Mouse (Mus musculus) embryonic facial prominence, embryonic 11.5 days (tissue): ENCODE results near the gene Ccl17. TPM values are rescaled to one million over a fixed set of nuclear protein-coding genes. Genes with fewer than 3 reads are reported as not detected.
"Not testable (repeated sequence)": the region's sequence is repeated elsewhere in the genome, so short reads cannot be mapped to it uniquely, and the experiment has no call there.

Experiments
- ATAC-seq: fragments of 200-750 bp; cut with Nextera tagmentation; replicated peaks from 2 replicates; pipeline ENCODE4 v1.8.0; 2017; ENCODE audit warnings: low read depth; ENCODE audit not compliant: insufficient number of reproducible peaks, low FRiP score, low TSS enrichment
- DNase-seq: peaks from one replicate; pipeline ENCODE4 v3.0.0-alpha.2; 2015; ENCODE audit warnings: low spot score
- H3K27ac ChIP-seq: fragments of 300-500 bp; sonication (generic); replicated peaks from 2 replicates; pipeline ENCODE4 v1.5.1; 2014; ENCODE audit warnings: mild to moderate bottlenecking, low read depth, low read length, control low read depth
- H3K27me3 ChIP-seq: fragments of 300-500 bp; sonication (generic); 2 replicates; pipeline ENCODE4 v1.6.1; 2014; ENCODE audit warnings: mild to moderate bottlenecking, low read length, moderate library complexity, mixed read lengths; ENCODE audit not compliant: control insufficient read depth, insufficient read depth
- H3K36me3 ChIP-seq: fragments of 300-500 bp; sonication (generic); replicated peaks from 2 replicates; pipeline ENCODE4 v1.6.1; 2014; ENCODE audit warnings: low read depth, mild to moderate bottlenecking, low read length, moderate library complexity, mixed read lengths; ENCODE audit not compliant: control insufficient read depth, insufficient read depth
- H3K4me1 ChIP-seq: fragments of 300-500 bp; sonication (generic); 2 replicates; pipeline ENCODE4 v1.6.1; 2014; ENCODE audit warnings: low read length, mixed read lengths; ENCODE audit not compliant: control insufficient read depth, insufficient read depth
- H3K4me2 ChIP-seq: fragments of 300-500 bp; sonication (generic); 2 replicates; pipeline ENCODE4 v1.6.1; 2014; ENCODE audit warnings: low read depth, mild to moderate bottlenecking, control low read depth, low read length, moderate library complexity
- H3K4me3 ChIP-seq: fragments of 300-500 bp; sonication (generic); 2 replicates; pipeline ENCODE4 v1.5.1; 2014; ENCODE audit warnings: low read depth, low read length, control low read depth
- H3K9ac ChIP-seq: fragments of 300-500 bp; sonication (generic); replicated peaks from 2 replicates; pipeline ENCODE4 v1.6.1; 2014; ENCODE audit warnings: mild to moderate bottlenecking, control low read depth, low read length
- H3K9me3 ChIP-seq: fragments of 300-500 bp; sonication (generic); replicated peaks from 2 replicates; pipeline ENCODE4 v1.6.1; 2016; ENCODE audit warnings: mild to moderate bottlenecking, low read length, inconsistent platforms, mixed read lengths; ENCODE audit not compliant: control insufficient read depth
- WGBS: fragments of 180-500 bp; shearing (Covaris S2); extraction: QIAGEN DNeasy Blood & Tissue Kit; methylation state at CpG from one replicate; pipeline ENCODE4 v1.1.7; 2014; 5-methylcytosine and 5-hydroxymethylcytosine counted together
- polyA plus RNA-seq: library from polyadenylated mRNA; unstranded; fragments of >200 nt; fragmentation: Nextera tagmentation; extraction: Ambion mirVana; gene quantifications from 2 replicates; pipeline ENCODE4 v1.2.1, GENCODE M21; 2014

Gene Ccl17
- polyA plus RNA-seq, 1 experiment from 2014 or later, result not detected

- Histone ChIP-seq H3K9me3 (no peaks in the 10 kb centered on the region), H3K27me3 (no peaks in the 10 kb centered on the region), H3K36me3 (no peaks in the 10 kb centered on the region), H3K4me1 (no peaks in the 10 kb centered on the region), H3K27ac (peak within 1 kb of the TSS; percentile 65), H3K9ac (peak within 1 kb of the TSS; percentile 92), H3K4me3 (peak within 1 kb of the TSS; percentile 91), H3K4me2 (peak within 1 kb of the TSS; percentile 89)
- WGBS, result under 1% methylated on average over 82 of the region's 82 CpGs
- ATAC-seq (peak; percentile 96), DNase-seq (peak; percentile 97)
These were observed 27.7 kb downstream of the Ccl17 start, which contains the start of the genes Coq9 and Ciapin1 for GRCm38 (mm10) chr8:94837662-94838574. TSS of gene Coq9 (plus strand) at chr8:94838321. TSS of gene Ciapin1 (minus strand) at chr8:94838358.

GRCm38 (mm10) chr8:94838600-94838999, 28.3 kb downstream of the Ccl17 start:
- no peaks in the 10 kb centered on the region for H3K36me3 ChIP-seq
- WGBS, result under 1% methylated on average over 24 of the region's 24 CpGs
- DNase-seq (no peak), ATAC-seq (peak; percentile 39)
- H3K4me1 ChIP-seq, result no peaks in the 10 kb centered on the region
- H3K4me2 ChIP-seq, result peak overlapping the region; percentile 61
- H3K27me3 ChIP-seq, result no peaks in the 10 kb centered on the region
- peak overlapping the region; percentile 92 for H3K9ac ChIP-seq
- H3K4me3 ChIP-seq, result peak overlapping the region; percentile 91
- no peaks in the 10 kb centered on the region for H3K9me3 ChIP-seq
- H3K27ac ChIP-seq, result peak overlapping the region; percentile 65; the same call in 1 of the 2 replicates

GRCm38 (mm10) chr8:94841183-94841582, 30.9 kb downstream of the Ccl17 start:
- Histone ChIP-seq H3K9ac (no peak overlapping the region), H3K36me3 (no peaks in the 10 kb centered on the region), H3K27ac (no peak overlapping the region), H3K4me3 (no peak overlapping the region), H3K4me1 (no peaks in the 10 kb centered on the region), H3K9me3 (no peaks in the 10 kb centered on the region), H3K4me2 (no peak overlapping the region), H3K27me3 (no peaks in the 10 kb centered on the region)
- ATAC-seq, result no peak
- no peak for DNase-seq
- WGBS, result 48% methylated on average over 2 of the region's 2 CpGs

GRCm38 (mm10) chr8:94850049-94850448, 39.8 kb downstream of the Ccl17 start:
- H3K36me3 ChIP-seq, result peaks cover 4% of the 10 kb centered on the region; the same call in 1 of the 2 replicates
- DNase-seq, result no peak
- no peak overlapping the region for H3K27ac ChIP-seq
- H3K4me3 ChIP-seq, result no peak overlapping the region
- H3K4me1 ChIP-seq, result no peaks in the 10 kb centered on the region
- no peak overlapping the region for H3K9ac ChIP-seq
- no peak for ATAC-seq
- H3K4me2 ChIP-seq, result no peak overlapping the region
- no peaks in the 10 kb centered on the region for H3K9me3 ChIP-seq
- 84% methylated on average over 5 of the region's 5 CpGs for WGBS
- H3K27me3 ChIP-seq, result no peaks in the 10 kb centered on the region

- DNase-seq, H3K27ac ChIP-seq, H3K4me1 ChIP-seq, H3K4me3 ChIP-seq, H3K36me3 ChIP-seq, H3K27me3 ChIP-seq, H3K9ac ChIP-seq, ATAC-seq, H3K9me3 ChIP-seq, H3K4me2 ChIP-seq: not testable (repeated sequence)
- WGBS, result 91% methylated on average over 11 of the region's 11 CpGs
These were observed 44.5 kb downstream of the Ccl17 start for GRCm38 (mm10) chr8:94854761-94855160.

- Histone ChIP-seq H3K36me3 (peaks cover 4% of the 10 kb centered on the region; the same call in 1 of the 2 replicates), H3K9me3 (no peaks in the 10 kb centered on the region), H3K9ac (no peak overlapping the region), H3K27ac (no peak overlapping the region), H3K27me3 (no peaks in the 10 kb centered on the region), H3K4me2 (no peak overlapping the region), H3K4me1 (no peaks in the 10 kb centered on the region), H3K4me3 (no peak overlapping the region)
- ATAC-seq (0 out of 2 replicates have a peak, but pooled peaks have one; percentile 3), DNase-seq (no peak)
- 31% methylated on average over 5 of the region's 5 CpGs for WGBS
These were observed 46.7 kb downstream of the Ccl17 start for GRCm38 (mm10) chr8:94857011-94857345.

- no peaks in the 10 kb centered on the region for H3K27me3 ChIP-seq
- peak; percentile 91 for DNase-seq
- H3K4me2 ChIP-seq, result peak within 1 kb of the TSS; percentile 63
- H3K9ac ChIP-seq, result peak within 1 kb of the TSS; percentile 95
- no peaks in the 10 kb centered on the region for H3K9me3 ChIP-seq
- WGBS, result under 1% methylated on average over 65 of the region's 68 CpGs
- peak; percentile 66 for ATAC-seq
- H3K36me3 ChIP-seq, result peaks cover 4% of the 10 kb centered on the region; the same call in 1 of the 2 replicates
- peak within 1 kb of the TSS; percentile 93 for H3K4me3 ChIP-seq
- no peak within 1 kb of the TSS for H3K27ac ChIP-seq
- no peaks in the 10 kb centered on the region for H3K4me1 ChIP-seq
These were observed 47.3 kb downstream of the Ccl17 start, which contains the start of gene Polr2c for GRCm38 (mm10) chr8:94857346-94858173. TSS of gene Polr2c (plus strand) at chr8:94857450.
